Comparison of ENCODE assay signal across 22 mouse cellular contexts in genomic region chr11:113896006-113896405, GRCm38 (mm10).
A peak's percentile ranks its signal among the peaks of the same experiment; 100 is the strongest.
DNase-seq lines count a peak whose midpoint lies in the region; ATAC-seq lines count a peak whose summit lies in the region.
"Had no signal": no experiment of that assay in that cellular context is flagged by ENCODE, and none has a peak within 500 bp of the region (broad histone marks: within the 10 kb centered on the region; RNA-seq: fewer than 3 reads in every experiment).

No protein-coding gene starts in this region.

- DNase-seq in frontal cortex, postnatal 25 days (ENCODE audit: low spot score in 2 of 2) = no peak
- peak; percentile 65 for DNase-seq in brain, adult 2 months (ENCODE audit: low read depth, low spot score)
- peak; percentile 23 for DNase-seq in gonadal fat pad, adult 2 months (ENCODE audit: low read depth)
- no peak for DNase-seq in gastrocnemius, adult 18-20 months (ENCODE audit: low spot score)
- DNase-seq: adrenal gland, adult 8-10 months; adrenal gland, postnatal 14 days; adrenal gland, postnatal 36 days; B cell, adult 2 months; cerebellum, adult 11 months; cerebellum, adult 18-20 months; cerebellum, adult 8-10 months; cerebellum, adult 9-11 months; cerebellum, postnatal 14 days; cerebellum, postnatal 36 days; embryo, embryonic 11 days; forebrain, postnatal 0 days had no signal

- peak; percentile 39; the same call in 1 of the 2 replicates for ATAC-seq in frontal cortex, adult (ENCODE audit: low TSS enrichment)
- ATAC-seq: activated CD4-positive, CD25-positive, alpha-beta regulatory T cell, adult 4 months; CD4-positive, CD25-positive, alpha-beta regulatory T cell, adult 4 months; forebrain, embryonic 13.5 days; forebrain, embryonic 15.5 days; forebrain, postnatal 0 days; Patski had no signal

Comparison
In these comparisons a context has a peak if more than half of its experiments do, and no peak if none do; other contexts are left out.
1. DNase-seq: peak in brain, adult 2 months (single experiment) and gonadal fat pad, adult 2 months (single experiment); none in frontal cortex, postnatal 25 days (0 of 2) and gastrocnemius, adult 18-20 months (single experiment).